Mouse (Mus musculus) limb, embryonic 10.5 days (tissue): Measurements from ENCODE around the gene Pdzk1. TPM values are rescaled to one million over a fixed set of nuclear protein-coding genes. Genes with fewer than 3 reads are reported as not detected.

Source experiments
- polyA plus RNA-seq: library from polyadenylated mRNA; unstranded; fragments of >200 nt; fragmentation: Nextera tagmentation; extraction: Ambion mirVana; gene quantifications from 2 replicates; pipeline ENCODE4 v1.2.1, GENCODE M21; 2016

The Pdzk1 gene
- polyA plus RNA-seq, 1 experiment from 2014 or later: not detected

Other genes starting within 250 kb of the Pdzk1 start
- 27.2 and 42.1 TPM in 2 replicates for gene Polr3gl, start 235.1 kb upstream of the Pdzk1 start, polyA plus RNA-seq
- gene Ankrd34a, start 232.6 kb upstream of the Pdzk1 start, polyA plus RNA-seq: 0.73 and 0.96 TPM in 2 replicates
- gene Lix1l, start 228.1 kb upstream of the Pdzk1 start, polyA plus RNA-seq: 3.6 and 4.5 TPM in 2 replicates
- 224 and 228 TPM in 2 replicates for gene Rbm8a, start 199.4 kb upstream of the Pdzk1 start, polyA plus RNA-seq
- 40.9 and 44.6 TPM in 2 replicates for gene Pex11b, start 193.9 kb upstream of the Pdzk1 start, polyA plus RNA-seq
- gene Gm42957, start 193.8 kb upstream of the Pdzk1 start, polyA plus RNA-seq: 0.08 and 0.14 TPM in 2 replicates
- 0.58 and 0.80 TPM in 2 replicates for gene Itga10, start 183.7 kb upstream of the Pdzk1 start, polyA plus RNA-seq
- gene Ankrd35, start 159.2 kb upstream of the Pdzk1 start, polyA plus RNA-seq: 0.09 and 0.10 TPM in 2 replicates
- 36.4 and 58.3 TPM in 2 replicates for gene Pias3, start 132.9 kb upstream of the Pdzk1 start, polyA plus RNA-seq
- gene Nudt17, start 120.7 kb upstream of the Pdzk1 start, polyA plus RNA-seq: 9.1 and 9.6 TPM in 2 replicates
- 50.2 and 51.4 TPM in 2 replicates for gene Polr3c, start 101.7 kb upstream of the Pdzk1 start, polyA plus RNA-seq
- gene Rnf115, start 101.6 kb upstream of the Pdzk1 start, polyA plus RNA-seq: 64.3 and 69.8 TPM in 2 replicates
- 0.13 TPM in 1 of 2 replicates, not detected in the other for gene Cd160, start 67 bp downstream of the Pdzk1 start, polyA plus RNA-seq
- 11.3 and 14.0 TPM in 2 replicates for gene Gja5, start 75.4 kb downstream of the Pdzk1 start, polyA plus RNA-seq
- 35.9 and 36.5 TPM in 2 replicates for gene Gpr89, start 76.1 kb downstream of the Pdzk1 start, polyA plus RNA-seq
- 0.03 TPM in 1 of 2 replicates, not detected in the other for gene Gja8, start 96.7 kb downstream of the Pdzk1 start, polyA plus RNA-seq